Mouse (Mus musculus): Measurements from ENCODE around the gene Mcm6. TPM values are rescaled to one million over a fixed set of nuclear protein-coding genes. Genes with fewer than 3 reads are reported as not detected.
A peak's percentile ranks its signal among the peaks of the same experiment; 100 is the strongest.

Gene Mcm6
- polyA plus RNA-seq, 1 experiment from 2014 or later: 308 TPM

DNA sequence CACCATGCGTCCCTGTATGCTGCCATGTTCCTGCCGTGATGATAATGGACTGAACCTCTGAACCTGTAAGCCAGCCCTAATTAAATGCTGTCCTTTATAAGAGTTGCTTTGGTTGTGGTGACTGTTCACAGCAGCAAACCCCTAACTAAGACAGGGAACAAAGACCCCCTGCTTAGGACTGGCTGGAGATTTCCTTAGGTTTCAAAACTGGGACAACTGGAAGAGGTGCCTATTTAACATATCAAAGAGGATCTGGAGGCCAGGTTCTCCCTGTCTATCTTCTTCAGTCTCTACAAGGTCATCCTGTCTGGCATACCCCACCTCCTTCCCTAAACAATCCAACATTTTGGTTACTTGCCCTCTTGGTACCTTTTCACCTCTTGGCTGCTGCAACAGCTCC lies 32.9 kb upstream of the Mcm6 start:
- Histone ChIP-seq H3K27ac (ENCODE audit: low read depth, low read length) (no peak overlapping the region), H3K4me3 (ENCODE audit: low read length) (no peak overlapping the region), H3K9me3 (ENCODE audit: control insufficient read depth, low read length) (no peaks in the 10 kb centered on the region), H3K4me2 (replicated peaks; ENCODE audit: low read depth, low read length) (no peak overlapping the region), H3K27me3 (ENCODE audit: control insufficient read depth, insufficient read depth, low read length) (no peaks in the 10 kb centered on the region), H3K4me1 (ENCODE audit: control insufficient read depth, insufficient read depth, low read length) (no peaks in the 10 kb centered on the region), H3K36me3 (ENCODE audit: control insufficient read depth, insufficient read depth, low read length) (peaks cover 17% of the 10 kb centered on the region; the same call in 1 of the 2 replicates), H3K9ac (ENCODE audit: low read depth, low read length) (no peak overlapping the region)
- WGBS: 82% methylated on average over 2 of the region's 2 CpGs
- ATAC-seq (ENCODE audit: low FRiP score, low TSS enrichment): no peak

DNA sequence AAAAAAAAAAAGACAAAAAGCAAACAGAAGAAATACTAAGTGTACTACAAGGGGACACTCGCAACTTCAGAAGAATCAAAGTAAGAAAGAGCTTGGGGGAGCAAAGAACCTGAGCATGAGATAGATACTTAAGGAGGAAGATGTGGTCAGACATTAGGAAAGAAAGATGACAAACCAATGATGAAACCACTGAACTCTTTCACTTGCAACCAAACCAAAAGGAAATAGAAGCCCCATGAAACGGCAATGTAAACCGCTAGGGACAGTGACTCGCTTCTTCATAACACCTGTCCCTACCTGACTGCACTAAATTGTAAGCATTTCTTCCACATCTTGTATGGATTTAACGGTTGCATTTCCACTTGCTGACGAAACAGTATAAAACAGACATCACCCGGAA lies 27.0 kb upstream of the Mcm6 start:
- H3K9me3 ChIP-seq (ENCODE audit: control insufficient read depth, low read length): no peaks in the 10 kb centered on the region
- H3K4me1 ChIP-seq (ENCODE audit: control insufficient read depth, insufficient read depth, low read length): no peaks in the 10 kb centered on the region
- no peak overlapping the region for H3K4me2 ChIP-seq (replicated peaks; ENCODE audit: low read depth, low read length)
- no peaks in the 10 kb centered on the region for H3K27me3 ChIP-seq (ENCODE audit: control insufficient read depth, insufficient read depth, low read length)
- H3K27ac ChIP-seq (ENCODE audit: low read depth, low read length): no peak overlapping the region
- H3K9ac ChIP-seq (ENCODE audit: low read depth, low read length): no peak overlapping the region
- WGBS: 97% methylated on average over 7 of the region's 7 CpGs
- H3K4me3 ChIP-seq (ENCODE audit: low read length): no peak overlapping the region
- ATAC-seq (ENCODE audit: low FRiP score, low TSS enrichment): no peak
- H3K36me3 ChIP-seq (ENCODE audit: control insufficient read depth, insufficient read depth, low read length): peaks cover 46% of the 10 kb centered on the region

DNA sequence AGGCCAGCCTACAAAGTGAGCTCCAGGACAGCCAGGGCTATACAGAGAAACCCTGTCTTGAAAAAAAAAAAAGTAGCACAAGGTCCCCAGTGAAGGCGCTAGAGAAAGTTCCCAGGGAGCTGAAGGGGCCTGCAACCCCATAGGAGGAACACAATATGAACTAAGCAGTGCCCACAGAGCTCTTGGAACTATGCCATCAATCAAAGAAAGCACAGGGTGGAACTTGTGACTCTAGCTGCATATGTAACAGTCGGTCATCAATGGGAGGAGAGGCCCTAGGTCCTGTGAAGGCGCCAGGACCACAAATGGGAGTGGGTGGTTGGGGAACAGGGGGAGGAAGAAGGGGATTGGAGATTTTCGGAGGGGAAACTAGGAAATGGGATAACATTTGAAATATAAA lies 17.4 kb upstream of the Mcm6 start:
- peaks cover 34% of the 10 kb centered on the region; the same call in 1 of the 2 replicates for H3K36me3 ChIP-seq (ENCODE audit: control insufficient read depth, insufficient read depth, low read length)
- no peak overlapping the region for H3K9ac ChIP-seq (ENCODE audit: low read depth, low read length)
- H3K27me3 ChIP-seq (ENCODE audit: control insufficient read depth, insufficient read depth, low read length): no peaks in the 10 kb centered on the region
- WGBS: 100% methylated on average over 4 of the region's 4 CpGs
- no peaks in the 10 kb centered on the region for H3K4me1 ChIP-seq (ENCODE audit: control insufficient read depth, insufficient read depth, low read length)
- no peak overlapping the region for H3K4me3 ChIP-seq (ENCODE audit: low read length)
- ATAC-seq (ENCODE audit: low FRiP score, low TSS enrichment): no peak
- no peak overlapping the region for H3K4me2 ChIP-seq (replicated peaks; ENCODE audit: low read depth, low read length)
- H3K27ac ChIP-seq (ENCODE audit: low read depth, low read length): no peak overlapping the region
- H3K9me3 ChIP-seq (ENCODE audit: control insufficient read depth, low read length): no peaks in the 10 kb centered on the region

DNA sequence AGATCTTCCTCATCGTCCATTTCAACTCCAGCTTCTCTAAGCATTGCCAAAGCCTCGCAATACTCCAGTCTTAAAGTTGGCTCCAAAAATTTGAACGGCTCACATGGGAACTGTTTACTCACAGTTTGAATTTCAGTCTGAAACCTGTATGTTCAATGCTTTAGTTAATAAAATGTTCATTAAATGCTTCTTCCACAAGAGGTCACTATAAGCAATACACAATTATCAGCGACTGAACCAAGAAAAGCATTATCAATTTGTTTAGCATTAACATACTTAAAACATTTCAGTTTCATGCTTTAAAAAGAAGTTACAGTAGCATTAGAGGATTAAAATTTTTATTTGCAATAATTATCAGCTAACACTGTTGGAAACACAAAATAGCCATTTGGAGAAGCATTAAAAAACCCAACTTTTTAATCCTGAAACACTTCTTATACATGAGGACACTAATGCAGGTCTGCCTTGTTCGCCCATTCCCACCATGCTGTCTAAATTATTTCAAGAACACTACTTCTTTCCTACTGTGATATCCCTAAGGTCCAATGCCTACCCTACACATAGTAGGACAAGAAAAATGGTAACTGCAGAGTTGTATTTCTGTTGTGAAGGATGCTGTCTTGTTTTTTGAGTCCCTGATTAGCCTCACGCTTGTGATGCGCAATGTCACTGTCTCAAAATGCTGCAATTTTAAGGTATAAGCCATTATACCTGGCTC lies 12.8 kb upstream of the Mcm6 start:
- H3K27me3 ChIP-seq (ENCODE audit: control insufficient read depth, insufficient read depth, low read length): no peaks in the 10 kb centered on the region
- no peak overlapping the region for H3K4me3 ChIP-seq (ENCODE audit: low read length)
- no peak overlapping the region for H3K9ac ChIP-seq (ENCODE audit: low read depth, low read length)
- ATAC-seq (ENCODE audit: low FRiP score, low TSS enrichment): no peak
- no peak overlapping the region for H3K27ac ChIP-seq (ENCODE audit: low read depth, low read length)
- no peaks in the 10 kb centered on the region for H3K4me1 ChIP-seq (ENCODE audit: control insufficient read depth, insufficient read depth, low read length)
- H3K9me3 ChIP-seq (ENCODE audit: control insufficient read depth, low read length): no peaks in the 10 kb centered on the region
- no peak overlapping the region for H3K4me2 ChIP-seq (replicated peaks; ENCODE audit: low read depth, low read length)
- peaks cover 27% of the 10 kb centered on the region; the same call in 1 of the 2 replicates for H3K36me3 ChIP-seq (ENCODE audit: control insufficient read depth, insufficient read depth, low read length)
- WGBS: 85% methylated on average over 7 of the region's 7 CpGs

DNA sequence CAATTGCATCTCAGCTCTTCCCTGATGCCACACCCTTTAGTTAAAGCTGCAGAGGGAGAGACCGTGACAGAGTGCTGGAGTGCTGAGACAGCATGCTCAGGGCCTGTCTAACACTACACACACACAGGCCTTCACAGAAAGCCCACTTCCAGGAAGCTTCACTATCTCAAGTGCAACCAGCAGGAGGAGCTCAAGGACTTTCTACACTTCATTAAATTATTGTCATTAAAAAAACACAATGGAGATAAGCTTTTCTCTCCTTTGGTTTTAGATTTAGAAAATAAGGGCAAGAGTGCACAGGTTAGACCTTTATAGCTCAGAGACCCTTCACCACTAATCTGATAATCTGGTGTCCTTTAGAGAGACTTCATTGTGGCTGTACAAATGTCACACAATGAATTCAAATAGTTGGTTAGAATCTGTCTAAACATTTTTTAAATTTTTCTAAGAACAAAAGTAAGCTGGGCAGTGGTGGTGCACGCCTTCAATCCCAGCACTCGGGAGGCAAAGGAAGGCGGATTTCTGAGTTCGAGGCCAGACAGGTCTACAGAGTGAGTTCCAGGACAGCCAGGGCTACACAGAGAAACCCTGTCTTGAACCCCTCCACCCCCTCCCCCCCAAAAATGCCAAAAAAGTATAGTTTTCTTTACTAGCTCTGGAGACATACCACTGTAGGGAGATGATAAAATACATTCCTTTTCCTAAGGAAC lies 9.4 kb upstream of the Mcm6 start:
- no peak overlapping the region for H3K27ac ChIP-seq (ENCODE audit: low read depth, low read length)
- no peaks in the 10 kb centered on the region for H3K9me3 ChIP-seq (ENCODE audit: control insufficient read depth, low read length)
- ATAC-seq (ENCODE audit: low FRiP score, low TSS enrichment): peak; percentile 69; the same call in 1 of the 2 replicates
- no peaks in the 10 kb centered on the region for H3K4me1 ChIP-seq (ENCODE audit: control insufficient read depth, insufficient read depth, low read length)
- H3K9ac ChIP-seq (ENCODE audit: low read depth, low read length): no peak overlapping the region
- peaks cover 37% of the 10 kb centered on the region; the same call in 1 of the 2 replicates for H3K36me3 ChIP-seq (ENCODE audit: control insufficient read depth, insufficient read depth, low read length)
- no peaks in the 10 kb centered on the region for H3K27me3 ChIP-seq (ENCODE audit: control insufficient read depth, insufficient read depth, low read length)
- no peak overlapping the region for H3K4me3 ChIP-seq (ENCODE audit: low read length)
- 80% methylated on average over 5 of the region's 5 CpGs for WGBS
- H3K4me2 ChIP-seq (replicated peaks; ENCODE audit: low read depth, low read length): no peak overlapping the region

DNA sequence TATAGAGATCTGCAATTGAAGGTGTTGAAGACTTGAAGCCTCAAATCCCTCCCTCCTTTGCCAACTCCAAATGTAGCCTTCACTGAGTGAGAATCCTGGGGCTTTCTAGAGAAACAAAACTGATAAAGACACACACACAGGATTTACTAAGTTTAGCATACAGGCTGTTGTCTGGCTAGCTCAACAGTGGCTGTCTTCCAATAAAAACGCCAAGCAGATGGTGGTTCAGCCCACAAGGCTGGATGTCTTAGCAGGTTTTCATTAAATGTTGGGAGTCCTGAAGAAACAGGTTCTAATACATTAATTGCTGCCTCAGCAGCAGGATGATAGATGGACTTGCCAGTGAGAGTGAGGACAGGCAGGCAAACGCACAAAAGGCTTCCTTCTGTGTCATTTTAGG lies 1.1 kb upstream of the Mcm6 start:
- Histone ChIP-seq H3K9ac (ENCODE audit: low read depth, low read length) (no peak overlapping the region), H3K4me1 (ENCODE audit: control insufficient read depth, insufficient read depth, low read length) (peaks cover 26% of the 10 kb centered on the region), H3K36me3 (ENCODE audit: control insufficient read depth, insufficient read depth, low read length) (peaks cover 34% of the 10 kb centered on the region), H3K27ac (ENCODE audit: low read depth, low read length) (no peak overlapping the region; the same call in 1 of the 2 replicates), H3K9me3 (ENCODE audit: control insufficient read depth, low read length) (no peaks in the 10 kb centered on the region), H3K4me2 (replicated peaks; ENCODE audit: low read depth, low read length) (no peak overlapping the region), H3K27me3 (ENCODE audit: control insufficient read depth, insufficient read depth, low read length) (no peaks in the 10 kb centered on the region), H3K4me3 (ENCODE audit: low read length) (no peak overlapping the region)
- no peak for ATAC-seq (ENCODE audit: low FRiP score, low TSS enrichment)
- whole genome bisulfite sequencing: 69% methylated on average over 2 of the region's 2 CpGs

DNA sequence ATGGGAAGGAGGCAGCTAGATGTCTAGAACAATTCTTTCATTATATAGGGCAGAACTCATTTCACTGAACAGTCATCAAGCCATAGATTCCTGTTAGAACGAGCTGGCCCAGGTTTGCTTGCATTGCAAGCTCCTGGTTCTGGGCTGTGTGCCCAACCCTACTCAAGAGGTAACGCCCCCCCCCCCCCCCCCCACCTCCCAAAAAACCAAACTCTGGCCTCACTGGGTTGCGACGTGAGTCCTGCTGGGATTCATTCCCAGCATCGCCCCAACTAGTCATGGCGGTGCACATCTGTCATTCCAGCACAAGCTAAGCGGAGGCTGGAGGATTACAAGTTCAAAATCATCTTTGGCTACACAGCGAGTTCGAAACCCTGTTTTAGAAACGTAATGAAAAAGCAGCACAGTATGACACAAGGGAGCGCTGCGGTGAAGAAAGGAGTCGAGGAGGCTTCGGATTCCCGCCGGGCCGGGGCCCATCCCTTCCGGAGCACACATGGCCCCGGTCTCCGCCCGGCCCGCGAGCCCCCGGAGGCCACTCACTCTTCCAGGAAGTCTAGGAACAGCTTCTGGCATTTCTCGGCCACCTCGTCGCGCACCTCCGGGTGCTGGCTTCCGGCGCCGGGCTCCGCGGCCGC lies 429 bp downstream of the Mcm6 start:
- peaks cover 41% of the 10 kb centered on the region for H3K36me3 ChIP-seq (ENCODE audit: control insufficient read depth, insufficient read depth, low read length)
- H3K9me3 ChIP-seq (ENCODE audit: control insufficient read depth, low read length): no peaks in the 10 kb centered on the region
- peak; percentile 85 for ATAC-seq (ENCODE audit: low FRiP score, low TSS enrichment)
- H3K9ac ChIP-seq (ENCODE audit: low read depth, low read length): peak overlapping the region; percentile 88
- peaks cover 26% of the 10 kb centered on the region for H3K4me1 ChIP-seq (ENCODE audit: control insufficient read depth, insufficient read depth, low read length)
- H3K4me2 ChIP-seq (replicated peaks; ENCODE audit: low read depth, low read length): peak overlapping the region; percentile 65
- WGBS: under 1% methylated on average over 35 of the region's 35 CpGs
- peak overlapping the region; percentile 92 for H3K27ac ChIP-seq (ENCODE audit: low read depth, low read length)
- no peaks in the 10 kb centered on the region for H3K27me3 ChIP-seq (ENCODE audit: control insufficient read depth, insufficient read depth, low read length)
- H3K4me3 ChIP-seq (ENCODE audit: low read length): peak overlapping the region; percentile 87

DNA sequence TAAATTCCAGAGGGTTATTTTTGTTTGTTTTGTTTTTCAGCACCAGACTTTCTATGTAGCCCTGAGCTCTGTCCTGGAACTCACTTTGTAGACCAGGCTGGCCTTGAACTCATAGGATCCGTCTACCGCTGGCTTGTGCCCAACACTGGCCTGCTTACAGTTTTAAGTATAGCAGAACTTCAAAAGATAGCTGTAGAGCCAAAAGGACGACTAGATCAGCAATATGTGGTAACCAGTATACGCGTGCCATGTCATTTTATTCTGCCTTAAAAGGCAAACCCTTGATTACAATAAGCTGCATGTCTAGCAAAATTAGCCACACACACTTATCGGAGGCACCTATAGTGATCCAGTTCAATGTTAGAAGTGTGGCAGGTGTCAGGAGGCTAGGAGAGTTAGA lies 1.2 kb downstream of the Mcm6 start:
- Histone ChIP-seq H3K9me3 (ENCODE audit: control insufficient read depth, low read length) (no peaks in the 10 kb centered on the region), H3K9ac (ENCODE audit: low read depth, low read length) (peak overlapping the region; percentile 88; the same call in 1 of the 2 replicates), H3K4me2 (replicated peaks; ENCODE audit: low read depth, low read length) (peak overlapping the region; percentile 65), H3K27me3 (ENCODE audit: control insufficient read depth, insufficient read depth, low read length) (no peaks in the 10 kb centered on the region), H3K4me1 (ENCODE audit: control insufficient read depth, insufficient read depth, low read length) (peaks cover 26% of the 10 kb centered on the region), H3K4me3 (ENCODE audit: low read length) (peak overlapping the region; percentile 87), H3K27ac (ENCODE audit: low read depth, low read length) (no peak overlapping the region), H3K36me3 (ENCODE audit: control insufficient read depth, insufficient read depth, low read length) (peaks cover 44% of the 10 kb centered on the region)
- ATAC-seq (ENCODE audit: low FRiP score, low TSS enrichment): no peak
- WGBS: 63% methylated on average over 6 of the region's 6 CpGs

DNA sequence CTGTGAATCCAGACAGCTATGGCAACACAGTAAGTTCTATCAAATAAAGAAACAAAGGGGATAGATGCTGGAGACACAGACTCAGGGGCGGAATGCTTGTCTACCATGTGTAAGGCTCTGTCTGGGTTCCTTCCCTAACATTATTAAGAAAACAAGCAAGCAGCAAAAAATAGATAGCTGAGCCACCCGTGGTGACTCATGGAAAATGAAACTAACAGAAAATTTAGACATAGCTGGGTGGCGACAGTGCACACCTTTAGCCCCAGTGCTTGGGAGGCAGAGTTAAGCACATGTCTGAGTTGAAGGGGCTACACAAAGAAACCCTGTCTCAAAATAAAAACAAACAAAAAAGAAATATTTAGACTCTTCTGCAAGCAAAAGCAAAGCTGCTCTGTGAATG lies 2.0 kb downstream of the Mcm6 start:
- peak overlapping the region; percentile 87 for H3K4me3 ChIP-seq (ENCODE audit: low read length)
- no peak overlapping the region for H3K27ac ChIP-seq (ENCODE audit: low read depth, low read length)
- H3K4me1 ChIP-seq (ENCODE audit: control insufficient read depth, insufficient read depth, low read length): peaks cover 26% of the 10 kb centered on the region
- H3K36me3 ChIP-seq (ENCODE audit: control insufficient read depth, insufficient read depth, low read length): peaks cover 44% of the 10 kb centered on the region
- peak overlapping the region; percentile 88; the same call in 1 of the 2 replicates for H3K9ac ChIP-seq (ENCODE audit: low read depth, low read length)
- ATAC-seq (ENCODE audit: low FRiP score, low TSS enrichment): no peak
- no peaks in the 10 kb centered on the region for H3K9me3 ChIP-seq (ENCODE audit: control insufficient read depth, low read length)
- 50% methylated on average over 3 of the region's 3 CpGs for WGBS
- peak overlapping the region; percentile 65 for H3K4me2 ChIP-seq (replicated peaks; ENCODE audit: low read depth, low read length)
- H3K27me3 ChIP-seq (ENCODE audit: control insufficient read depth, insufficient read depth, low read length): no peaks in the 10 kb centered on the region

Data from kidney, embryonic 14.5 days (tissue).